Mouse (Mus musculus): ENCODE measurements at regions not wholly inside any gene's neighbourhood (a gene's known extent, or its start where the extent isn't known, plus 50 kb on each side); places are given as distances from the start of the nearest gene placed in this dataset.

- no peak overlapping the region for H3K9ac ChIP-seq (ENCODE audit: insufficient read depth, low read depth, low read length, poor library complexity, severe bottlenecking)
- no peaks in the 10 kb centered on the region for H3K9me3 ChIP-seq (ENCODE audit: control insufficient read depth, insufficient read depth, low read depth, low read length)
- TF ChIP-seq MAFK (IDR thresholded peaks at IDR 0.05; ENCODE audit: insufficient read depth, low read depth, low read length), result no peak
- no peak for TF ChIP-seq ZC3H11A (IDR thresholded peaks at IDR 0.05; ENCODE audit: borderline replicate concordance, low read depth, low read length)
- TF ChIP-seq HCFC1 (IDR thresholded peaks at IDR 0.05; ENCODE audit: borderline replicate concordance, insufficient read depth, low read length), result no peak
- TF ChIP-seq CHD2 (IDR thresholded peaks at IDR 0.05; ENCODE audit: low read depth, low read length), result no peak
- no peak for TF ChIP-seq ZNF384 (IDR thresholded peaks at IDR 0.05; ENCODE audit: low read depth, low read length)
- H3K4me1 ChIP-seq (ENCODE audit: control insufficient read depth in 2 of 2, insufficient read depth in 2 of 2, low read length in 2 of 2, poor library complexity in 1 of 2), result no peaks in the 10 kb centered on the region
- H3K36me3 ChIP-seq (ENCODE audit: control insufficient read depth, insufficient read depth, low read length, poor library complexity, severe bottlenecking), result no peaks in the 10 kb centered on the region
- H3K4me3 ChIP-seq (ENCODE audit: insufficient read depth in 1 of 2, low read depth in 1 of 2, low read length in 2 of 2, poor library complexity in 1 of 2, severe bottlenecking in 1 of 2), result no peak overlapping the region
- no peak overlapping the region for H3K27ac ChIP-seq (ENCODE audit: insufficient read depth, low read depth, low read length, poor library complexity, severe bottlenecking)
- in situ Hi-C loops (cut with MboI; ENCODE audit: low sequenced_read_pairs in 2 of 2, unreplicated experiment in 2 of 2), result no loop called here
- no peak for DNase-seq (ENCODE audit: low read depth, low spot score)
These were observed 142.9 kb upstream of the Thbs1 start for GRCm38 (mm10) chr2:117968731-117969130.

- no peak overlapping the region for H3K4me3 ChIP-seq (ENCODE audit: insufficient read depth in 1 of 2, low read depth in 1 of 2, low read length in 2 of 2, poor library complexity in 1 of 2, severe bottlenecking in 1 of 2)
- no peak overlapping the region for H3K9ac ChIP-seq (ENCODE audit: insufficient read depth, low read depth, low read length, poor library complexity, severe bottlenecking)
- no peaks in the 10 kb centered on the region for H3K36me3 ChIP-seq (ENCODE audit: control insufficient read depth, insufficient read depth, low read length, poor library complexity, severe bottlenecking)
- no peak for DNase-seq (ENCODE audit: low read depth, low spot score)
- H3K27ac ChIP-seq (ENCODE audit: insufficient read depth, low read depth, low read length, poor library complexity, severe bottlenecking), result no peak overlapping the region
- in situ Hi-C loops (cut with MboI; ENCODE audit: low sequenced_read_pairs in 2 of 2, unreplicated experiment in 2 of 2), result no loop called here
- H3K9me3 ChIP-seq (ENCODE audit: control insufficient read depth, insufficient read depth, low read depth, low read length), result no peaks in the 10 kb centered on the region
- no peaks in the 10 kb centered on the region for H3K4me1 ChIP-seq (ENCODE audit: control insufficient read depth in 2 of 2, insufficient read depth in 2 of 2, low read length in 2 of 2, poor library complexity in 1 of 2)
- no peak for TF ChIP-seq MAFK (IDR thresholded peaks at IDR 0.05; ENCODE audit: insufficient read depth, low read depth, low read length)
- no peak for TF ChIP-seq ZC3H11A (IDR thresholded peaks at IDR 0.05; ENCODE audit: borderline replicate concordance, low read depth, low read length)
- TF ChIP-seq ZNF384 (IDR thresholded peaks at IDR 0.05; ENCODE audit: low read depth, low read length), result no peak
- TF ChIP-seq HCFC1 (IDR thresholded peaks at IDR 0.05; ENCODE audit: borderline replicate concordance, insufficient read depth, low read length), result no peak
- TF ChIP-seq CHD2 (IDR thresholded peaks at IDR 0.05; ENCODE audit: low read depth, low read length), result no peak
These were observed 141.0 kb upstream of the Thbs1 start for GRCm38 (mm10) chr2:117970631-117971030.

- Histone ChIP-seq H3K36me3 (ENCODE audit: control insufficient read depth, insufficient read depth, low read length, poor library complexity, severe bottlenecking) (no peaks in the 10 kb centered on the region), H3K4me3 (ENCODE audit: insufficient read depth in 1 of 2, low read depth in 1 of 2, low read length in 2 of 2, poor library complexity in 1 of 2, severe bottlenecking in 1 of 2) (no peak overlapping the region), H3K9me3 (ENCODE audit: control insufficient read depth, insufficient read depth, low read depth, low read length) (no peaks in the 10 kb centered on the region), H3K27ac (ENCODE audit: insufficient read depth, low read depth, low read length, poor library complexity, severe bottlenecking) (no peak overlapping the region), H3K4me1 (ENCODE audit: control insufficient read depth in 2 of 2, insufficient read depth in 2 of 2, low read length in 2 of 2, poor library complexity in 1 of 2) (no peaks in the 10 kb centered on the region), H3K9ac (ENCODE audit: insufficient read depth, low read depth, low read length, poor library complexity, severe bottlenecking) (no peak overlapping the region)
- no peak for TF ChIP-seq HCFC1 (IDR thresholded peaks at IDR 0.05; ENCODE audit: borderline replicate concordance, insufficient read depth, low read length)
- no peak for TF ChIP-seq CHD2 (IDR thresholded peaks at IDR 0.05; ENCODE audit: low read depth, low read length)
- TF ChIP-seq MAFK (IDR thresholded peaks at IDR 0.05; ENCODE audit: insufficient read depth, low read depth, low read length), result no peak
- TF ChIP-seq ZNF384 (IDR thresholded peaks at IDR 0.05; ENCODE audit: low read depth, low read length), result no peak
- no peak for TF ChIP-seq ZC3H11A (IDR thresholded peaks at IDR 0.05; ENCODE audit: borderline replicate concordance, low read depth, low read length)
- in situ Hi-C loops (cut with MboI; ENCODE audit: low sequenced_read_pairs in 2 of 2, unreplicated experiment in 2 of 2), result no loop called here
- no peak for DNase-seq (ENCODE audit: low read depth, low spot score)
These were observed 134.6 kb upstream of the Thbs1 start for GRCm38 (mm10) chr2:117977033-117977432.

- in situ Hi-C loops (cut with MboI; ENCODE audit: low sequenced_read_pairs in 2 of 2, unreplicated experiment in 2 of 2), result no loop called here
- Histone ChIP-seq H3K9ac (ENCODE audit: insufficient read depth, low read depth, low read length, poor library complexity, severe bottlenecking) (no peak overlapping the region), H3K4me3 (ENCODE audit: insufficient read depth in 1 of 2, low read depth in 1 of 2, low read length in 2 of 2, poor library complexity in 1 of 2, severe bottlenecking in 1 of 2) (no peak overlapping the region)
These were observed 130.8 kb upstream of the Thbs1 start for GRCm38 (mm10) chr2:117980856-117981255.

GRCm38 (mm10) chr2:117984569-117984968 is 127.1 kb upstream of the Thbs1 start:
- Histone ChIP-seq H3K9ac (ENCODE audit: insufficient read depth, low read depth, low read length, poor library complexity, severe bottlenecking) (no peak overlapping the region), H3K27ac (ENCODE audit: insufficient read depth, low read depth, low read length, poor library complexity, severe bottlenecking) (no peak overlapping the region), H3K4me3 (ENCODE audit: insufficient read depth in 1 of 2, low read depth in 1 of 2, low read length in 2 of 2, poor library complexity in 1 of 2, severe bottlenecking in 1 of 2) (no peak overlapping the region), H3K9me3 (ENCODE audit: control insufficient read depth, insufficient read depth, low read depth, low read length) (no peaks in the 10 kb centered on the region), H3K4me1 (ENCODE audit: control insufficient read depth in 2 of 2, insufficient read depth in 2 of 2, low read length in 2 of 2, poor library complexity in 1 of 2) (no peaks in the 10 kb centered on the region), H3K36me3 (ENCODE audit: control insufficient read depth, insufficient read depth, low read length, poor library complexity, severe bottlenecking) (no peaks in the 10 kb centered on the region)
- DNase-seq (ENCODE audit: low read depth, low spot score), result no peak
- in situ Hi-C loops (cut with MboI; ENCODE audit: low sequenced_read_pairs in 2 of 2, unreplicated experiment in 2 of 2), result no loop called here
- TF ChIP-seq HCFC1 (IDR thresholded peaks at IDR 0.05; ENCODE audit: borderline replicate concordance, insufficient read depth, low read length) (no peak), ZC3H11A (IDR thresholded peaks at IDR 0.05; ENCODE audit: borderline replicate concordance, low read depth, low read length) (no peak), ZNF384 (IDR thresholded peaks at IDR 0.05; ENCODE audit: low read depth, low read length) (no peak), MAFK (IDR thresholded peaks at IDR 0.05; ENCODE audit: insufficient read depth, low read depth, low read length) (no peak), CHD2 (IDR thresholded peaks at IDR 0.05; ENCODE audit: low read depth, low read length) (no peak)

More at GRCm38 (mm10) chr2:117980856-117981255, 130.8 kb upstream of the Thbs1 start:
- no peak for TF ChIP-seq MAFK (IDR thresholded peaks at IDR 0.05; ENCODE audit: insufficient read depth, low read depth, low read length)
- no peak for TF ChIP-seq ZNF384 (IDR thresholded peaks at IDR 0.05; ENCODE audit: low read depth, low read length)
- no peak for DNase-seq (ENCODE audit: low read depth, low spot score)
- no peaks in the 10 kb centered on the region for H3K36me3 ChIP-seq (ENCODE audit: control insufficient read depth, insufficient read depth, low read length, poor library complexity, severe bottlenecking)
- no peaks in the 10 kb centered on the region for H3K9me3 ChIP-seq (ENCODE audit: control insufficient read depth, insufficient read depth, low read depth, low read length)
- no peaks in the 10 kb centered on the region for H3K4me1 ChIP-seq (ENCODE audit: control insufficient read depth in 2 of 2, insufficient read depth in 2 of 2, low read length in 2 of 2, poor library complexity in 1 of 2)
- H3K27ac ChIP-seq (ENCODE audit: insufficient read depth, low read depth, low read length, poor library complexity, severe bottlenecking), result no peak overlapping the region
